Mouse (Mus musculus) heart, postnatal 0 days (tissue): Measurements from ENCODE around the gene Bcar3. TPM values are rescaled to one million over a fixed set of nuclear protein-coding genes. Genes with fewer than 3 reads are reported as not detected.

Experiments used
- ATAC-seq: fragments of 200-750 bp; cut with Nextera tagmentation; 2 replicates; pipeline ENCODE4 v1.8.0; 2017; ENCODE audit warnings: low read depth, moderate number of reproducible peaks, moderate library complexity; ENCODE audit not compliant: insufficient read depth
- DNase-seq: peaks from one replicate; pipeline ENCODE4 v3.0.0-alpha.2; 2016; ENCODE audit warnings: low spot score
- H3K27ac ChIP-seq: fragments of 300-500 bp; sonication (generic); 2 replicates; pipeline ENCODE4 v1.5.1; 2014; ENCODE audit warnings: low read depth, mild to moderate bottlenecking
- H3K27me3 ChIP-seq: fragments of 300-500 bp; sonication (generic); 2 replicates; pipeline ENCODE4 v1.6.1; 2014; ENCODE audit warnings: low read length, mixed read lengths; ENCODE audit not compliant: control insufficient read depth, insufficient read depth
- H3K36me3 ChIP-seq: fragments of 300-500 bp; sonication (generic); replicated peaks from 2 replicates; pipeline ENCODE4 v1.6.1; 2014; ENCODE audit warnings: low read length, mixed read lengths; ENCODE audit not compliant: control insufficient read depth, insufficient read depth
- H3K4me1 ChIP-seq: fragments of 300-500 bp; sonication (generic); 2 replicates; pipeline ENCODE4 v1.6.1; 2014; ENCODE audit warnings: antibody characterized with exemption; ENCODE audit not compliant: control insufficient read depth, insufficient read depth
- H3K4me2 ChIP-seq: fragments of 300-500 bp; sonication (generic); 2 replicates; pipeline ENCODE4 v1.6.1; 2014; ENCODE audit warnings: low read depth, mild to moderate bottlenecking, low read length, moderate library complexity
- H3K4me3 ChIP-seq: fragments of 300-500 bp; sonication (generic); 2 replicates; pipeline ENCODE4 v1.5.1; 2014; ENCODE audit warnings: low read depth, low read length
- H3K9ac ChIP-seq: fragments of 300-500 bp; sonication (generic); replicated peaks from 2 replicates; pipeline ENCODE4 v1.6.1; 2014; ENCODE audit warnings: low read depth, low read length, mixed read lengths
- H3K9me3 ChIP-seq: fragments of 300-500 bp; sonication (generic); replicated peaks from 2 replicates; pipeline ENCODE4 v1.6.1; 2016; ENCODE audit warnings: low read length; ENCODE audit not compliant: control insufficient read depth
- CTCF ChIP-seq: IDR thresholded peaks from 2 replicates; pipeline ENCODE4 v1.5.1; 2016; ENCODE audit warnings: antibody characterized with exemption, control low read depth, low read depth
- EP300 ChIP-seq: IDR thresholded peaks from 2 replicates; pipeline ENCODE4 v1.6.1; 2016; ENCODE audit warnings: antibody characterized with exemption, low read depth
- WGBS: fragments of 180-500 bp; shearing (Covaris S2); extraction: QIAGEN DNeasy Blood & Tissue Kit; methylation state at CpG from one replicate; pipeline ENCODE4 v1.1.7; 2014; 5-methylcytosine and 5-hydroxymethylcytosine counted together
- polyA plus RNA-seq: library from polyadenylated mRNA; unstranded; fragments of >200 nt; fragmentation: Nextera tagmentation; extraction: Ambion mirVana; gene quantifications from 2 replicates; pipeline ENCODE4 v1.2.1, GENCODE M21; 2015
- total RNA-seq: library from RNA; depleted of rRNA; stranded (reverse); fragments of >200 nt; gene quantifications from 2 replicates; pipeline ENCODE4 v1.2.3, GENCODE M21; 2014; ENCODE audit warnings: low replicate concordance

Gene Bcar3
- total and polyA plus RNA-seq, 2 experiments from 2014 or later: 3.3 to 38.6 TPM

- DNase-seq: no peak
These were observed 3.0 kb downstream of the Bcar3 start for GRCm38 (mm10) chr3:122296979-122297378.

DNA sequence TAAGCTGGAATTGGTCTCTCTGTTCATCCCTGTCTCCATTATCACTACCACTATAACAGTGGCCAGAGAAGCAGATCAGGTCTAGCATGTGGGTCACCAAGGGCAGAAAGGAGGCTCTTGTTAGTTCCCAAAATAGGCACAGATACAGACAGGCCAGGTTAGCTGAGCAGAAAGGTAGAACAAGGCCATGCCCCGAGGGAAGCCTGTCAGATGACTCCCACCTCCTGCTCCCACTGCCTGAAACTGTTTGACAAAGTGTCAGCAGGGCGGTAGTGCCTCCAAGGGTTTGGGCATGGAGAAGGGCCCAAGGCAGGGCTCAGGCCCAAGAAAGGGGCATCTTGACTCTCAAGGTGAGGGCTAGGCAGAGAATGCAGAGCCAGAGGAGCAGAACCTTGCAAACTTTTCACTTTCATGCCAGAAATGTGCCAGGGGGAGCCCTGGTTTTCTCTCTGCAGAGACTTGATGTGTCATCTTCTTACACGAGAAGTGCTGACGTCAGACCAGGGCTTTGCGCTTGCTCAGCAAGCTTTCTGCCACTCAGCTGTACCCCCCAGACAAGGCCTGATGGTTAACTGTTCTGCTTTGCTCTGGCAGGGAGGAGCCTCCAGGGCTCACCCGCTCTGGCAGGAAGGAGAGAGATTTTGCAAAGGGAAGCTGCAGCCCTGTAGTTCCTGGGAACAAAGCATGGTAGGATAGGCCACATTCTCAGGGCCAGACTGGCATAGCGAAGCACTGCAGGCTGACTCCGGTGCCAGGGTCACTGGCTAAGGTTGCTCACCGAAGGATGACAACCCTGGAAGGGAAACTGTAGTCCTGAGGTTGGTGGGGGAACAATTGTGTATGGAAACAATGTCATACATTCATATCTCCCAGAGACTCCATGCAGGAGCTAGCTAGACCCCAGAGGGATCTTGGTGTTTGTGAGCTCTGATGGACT is 7.3 kb downstream of the Bcar3 start:
- no peak for DNase-seq
- no peak for ATAC-seq
- H3K9ac ChIP-seq: no peak overlapping the region
- 0 out of 2 replicates have a peak, but pooled peaks cover 4% of the 10 kb centered on the region for H3K4me1 ChIP-seq
- 53% methylated on average over 9 of the region's 9 CpGs for WGBS
- H3K4me2 ChIP-seq: no peak overlapping the region
- no peaks in the 10 kb centered on the region for H3K27me3 ChIP-seq
- TF ChIP-seq EP300 (no peak), CTCF (no peak)
- H3K9me3 ChIP-seq: no peaks in the 10 kb centered on the region
- no peak overlapping the region for H3K4me3 ChIP-seq
- no peak overlapping the region for H3K27ac ChIP-seq
- H3K36me3 ChIP-seq: no peaks in the 10 kb centered on the region

More at GRCm38 (mm10) chr3:122296979-122297378, 3.0 kb downstream of the Bcar3 start:
- Histone ChIP-seq H3K27me3 (no peaks in the 10 kb centered on the region), H3K36me3 (no peaks in the 10 kb centered on the region), H3K4me3 (no peak overlapping the region), H3K4me2 (no peak overlapping the region), H3K27ac (no peak overlapping the region), H3K9ac (no peak overlapping the region), H3K4me1 (peaks cover 7% of the 10 kb centered on the region; the same call in 1 of the 2 replicates), H3K9me3 (no peaks in the 10 kb centered on the region)
- 41% methylated on average over 5 of the region's 5 CpGs for WGBS
- no peak for TF ChIP-seq EP300
- TF ChIP-seq CTCF: no peak
- ATAC-seq: no peak

- Histone ChIP-seq H3K9me3 (no peaks in the 10 kb centered on the region), H3K27me3 (peaks cover 14% of the 10 kb centered on the region), H3K4me1 (0 out of 2 replicates have a peak, but pooled peaks cover 4% of the 10 kb centered on the region), H3K4me2 (no peak overlapping the region), H3K9ac (no peak overlapping the region), H3K4me3 (no peak overlapping the region), H3K36me3 (no peaks in the 10 kb centered on the region), H3K27ac (no peak overlapping the region)
- TF ChIP-seq EP300 (no peak), CTCF (no peak)
- no peak for ATAC-seq
- DNase-seq: no peak
- WGBS: 85% methylated on average over 4 of the region's 4 CpGs
These were observed 10.6 kb downstream of the Bcar3 start for GRCm38 (mm10) chr3:122304560-122304959.

GRCm38 (mm10) chr3:122307894-122308671 is 14.1 kb downstream of the Bcar3 start:
- Histone ChIP-seq H3K4me3 (no peak overlapping the region), H3K4me1 (no peaks in the 10 kb centered on the region), H3K27me3 (peaks cover 29% of the 10 kb centered on the region), H3K36me3 (no peaks in the 10 kb centered on the region), H3K9ac (no peak overlapping the region), H3K27ac (no peak overlapping the region), H3K9me3 (no peaks in the 10 kb centered on the region), H3K4me2 (no peak overlapping the region)
- TF ChIP-seq EP300 (no peak), CTCF (no peak)
- 33% methylated on average over 4 of the region's 4 CpGs for WGBS
- no peak for ATAC-seq
- no peak for DNase-seq

GRCm38 (mm10) chr3:122308981-122309380 is 15.0 kb downstream of the Bcar3 start:
- Histone ChIP-seq H3K4me1 (0 out of 2 replicates have a peak, but pooled peaks cover 2% of the 10 kb centered on the region), H3K4me2 (no peak overlapping the region), H3K27me3 (peaks cover 31% of the 10 kb centered on the region), H3K27ac (no peak overlapping the region), H3K9ac (no peak overlapping the region), H3K36me3 (no peaks in the 10 kb centered on the region), H3K9me3 (no peaks in the 10 kb centered on the region), H3K4me3 (no peak overlapping the region)
- ATAC-seq (no peak), DNase-seq (no peak)
- 21% methylated on average over 6 of the region's 6 CpGs for whole genome bisulfite sequencing
- no peak for TF ChIP-seq EP300
- no peak for TF ChIP-seq CTCF
